Mouse (Mus musculus) kidney, embryonic 16.5 days (tissue): ENCODE measurements at regions not wholly inside any gene's neighbourhood (a gene's known extent, or its start where the extent isn't known, plus 50 kb on each side); places are given as distances from the start of the nearest gene placed in this dataset.

Experiments used
- ATAC-seq: fragments of 200-750 bp; cut with Nextera tagmentation; 2 replicates; pipeline ENCODE4 v1.8.0; 2017; ENCODE audit warnings: moderate TSS enrichment; ENCODE audit not compliant: low FRiP score, low TSS enrichment
- H3K27ac ChIP-seq: fragments of 300-500 bp; sonication (generic); 2 replicates; pipeline ENCODE4 v1.5.1; 2014; ENCODE audit warnings: low read length
- H3K27me3 ChIP-seq: fragments of 300-500 bp; sonication (generic); 2 replicates; pipeline ENCODE4 v1.6.1; 2014; ENCODE audit warnings: low read length, control low read depth, mixed read lengths; ENCODE audit not compliant: insufficient read depth
- H3K36me3 ChIP-seq: fragments of 300-500 bp; sonication (generic); 2 replicates; pipeline ENCODE4 v1.6.1; 2014; ENCODE audit warnings: low read length, control low read depth, mixed read lengths; ENCODE audit not compliant: insufficient read depth
- H3K4me1 ChIP-seq: fragments of 300-500 bp; sonication (generic); 2 replicates; pipeline ENCODE4 v1.6.1; 2014; ENCODE audit warnings: low read length, control low read depth, mixed read lengths; ENCODE audit not compliant: insufficient read depth
- H3K4me2 ChIP-seq: fragments of 300-500 bp; sonication (generic); replicated peaks from 2 replicates; pipeline ENCODE4 v1.6.1; 2014; ENCODE audit warnings: low read depth, low read length
- H3K4me3 ChIP-seq: fragments of 300-500 bp; sonication (generic); 2 replicates; pipeline ENCODE4 v1.5.1; 2014; ENCODE audit warnings: mild to moderate bottlenecking, low read length
- H3K9ac ChIP-seq: fragments of 300-500 bp; sonication (generic); replicated peaks from 2 replicates; pipeline ENCODE4 v1.6.1; 2014; ENCODE audit warnings: low read length
- H3K9me3 ChIP-seq: fragments of 300-500 bp; sonication (generic); 2 replicates; pipeline ENCODE4 v1.6.1; 2016; ENCODE audit warnings: low read length, control low read depth
- WGBS: fragments of 180-500 bp; shearing (Covaris S2); extraction: QIAGEN DNeasy Blood & Tissue Kit; methylation state at CpG from one replicate; pipeline ENCODE4 v1.1.7; 2014; 5-methylcytosine and 5-hydroxymethylcytosine counted together

GRCm38 (mm10) chr12:9874823-9875222 lies 304.9 kb downstream of the Osr1 start:
- WGBS = 87% methylated on average over 2 of the region's 2 CpGs
- no peaks in the 10 kb centered on the region for H3K9me3 ChIP-seq
- no peaks in the 10 kb centered on the region for H3K27me3 ChIP-seq
- H3K4me1 ChIP-seq = no peaks in the 10 kb centered on the region
- no peak overlapping the region for H3K27ac ChIP-seq
- ATAC-seq = no peak
- H3K4me3 ChIP-seq = no peak overlapping the region
- H3K9ac ChIP-seq = no peak overlapping the region
- no peak overlapping the region for H3K4me2 ChIP-seq
- no peaks in the 10 kb centered on the region for H3K36me3 ChIP-seq

- ATAC-seq = no peak
- no peak overlapping the region for H3K4me3 ChIP-seq
- no peaks in the 10 kb centered on the region for H3K36me3 ChIP-seq
- H3K9ac ChIP-seq = no peak overlapping the region
- no peaks in the 10 kb centered on the region for H3K9me3 ChIP-seq
- 78% methylated on average over 2 of the region's 2 CpGs for WGBS
- no peak overlapping the region for H3K4me2 ChIP-seq
- H3K27me3 ChIP-seq = no peaks in the 10 kb centered on the region
- no peaks in the 10 kb centered on the region for H3K4me1 ChIP-seq
- H3K27ac ChIP-seq = no peak overlapping the region
These were observed 312.2 kb downstream of the Osr1 start for GRCm38 (mm10) chr12:9881953-9882623.

- Histone ChIP-seq H3K27me3 (no peaks in the 10 kb centered on the region), H3K4me2 (no peak overlapping the region), H3K36me3 (no peaks in the 10 kb centered on the region), H3K4me1 (no peaks in the 10 kb centered on the region), H3K9me3 (no peaks in the 10 kb centered on the region), H3K9ac (no peak overlapping the region), H3K27ac (no peak overlapping the region), H3K4me3 (no peak overlapping the region)
- WGBS = 68% methylated on average over 1 of the region's 1 CpGs
- no peak for ATAC-seq
These were observed 313.3 kb downstream of the Osr1 start for GRCm38 (mm10) chr12:9883037-9883730.

- H3K27me3 ChIP-seq = no peaks in the 10 kb centered on the region
- H3K4me2 ChIP-seq = no peak overlapping the region
- no peaks in the 10 kb centered on the region for H3K36me3 ChIP-seq
- ATAC-seq = no peak
- H3K4me1 ChIP-seq = no peaks in the 10 kb centered on the region
- no peaks in the 10 kb centered on the region for H3K9me3 ChIP-seq
- no peak overlapping the region for H3K4me3 ChIP-seq
- 77% methylated on average over 2 of the region's 2 CpGs for WGBS
- no peak overlapping the region for H3K9ac ChIP-seq
- H3K27ac ChIP-seq = no peak overlapping the region
These were observed 324.6 kb downstream of the Osr1 start for GRCm38 (mm10) chr12:9894521-9894920.

- no peaks in the 10 kb centered on the region for H3K9me3 ChIP-seq
- no peak overlapping the region for H3K27ac ChIP-seq
- H3K36me3 ChIP-seq = no peaks in the 10 kb centered on the region
- no peak overlapping the region for H3K9ac ChIP-seq
- no peak; the same call in 1 of the 2 replicates for ATAC-seq
- H3K4me2 ChIP-seq = no peak overlapping the region
- no peaks in the 10 kb centered on the region for H3K4me1 ChIP-seq
- no peak overlapping the region for H3K4me3 ChIP-seq
- no peaks in the 10 kb centered on the region for H3K27me3 ChIP-seq
- WGBS = 71% methylated on average over 6 of the region's 6 CpGs
These were observed 328.1 kb downstream of the Osr1 start for GRCm38 (mm10) chr12:9897980-9898379.

GRCm38 (mm10) chr12:9898420-9898819 lies 328.5 kb downstream of the Osr1 start:
- Histone ChIP-seq H3K9ac (no peak overlapping the region), H3K27me3 (no peaks in the 10 kb centered on the region), H3K27ac (no peak overlapping the region), H3K4me3 (no peak overlapping the region), H3K4me1 (no peaks in the 10 kb centered on the region), H3K36me3 (no peaks in the 10 kb centered on the region), H3K4me2 (no peak overlapping the region), H3K9me3 (no peaks in the 10 kb centered on the region)
- peak; percentile 96 for ATAC-seq
- WGBS = 36% methylated on average over 3 of the region's 3 CpGs

- Histone ChIP-seq H3K9me3 (no peaks in the 10 kb centered on the region), H3K4me3 (no peak overlapping the region), H3K4me1 (no peaks in the 10 kb centered on the region), H3K27ac (no peak overlapping the region), H3K36me3 (no peaks in the 10 kb centered on the region), H3K27me3 (no peaks in the 10 kb centered on the region), H3K9ac (no peak overlapping the region), H3K4me2 (no peak overlapping the region)
- 31% methylated on average over 2 of the region's 2 CpGs for WGBS
- ATAC-seq = peak; percentile 23; the same call in 1 of the 2 replicates
These were observed 332.0 kb downstream of the Osr1 start for GRCm38 (mm10) chr12:9901948-9902347.

- no peak overlapping the region for H3K9ac ChIP-seq
- no peak overlapping the region for H3K4me3 ChIP-seq
- no peaks in the 10 kb centered on the region for H3K27me3 ChIP-seq
- H3K9me3 ChIP-seq = no peaks in the 10 kb centered on the region
- no peak for ATAC-seq
- H3K36me3 ChIP-seq = no peaks in the 10 kb centered on the region
- no peaks in the 10 kb centered on the region for H3K4me1 ChIP-seq
- WGBS = 75% methylated on average over 2 of the region's 2 CpGs
- H3K4me2 ChIP-seq = no peak overlapping the region
- H3K27ac ChIP-seq = no peak overlapping the region
These were observed 333.9 kb downstream of the Osr1 start for GRCm38 (mm10) chr12:9903702-9904231.

- no peak overlapping the region for H3K4me3 ChIP-seq
- H3K36me3 ChIP-seq = no peaks in the 10 kb centered on the region
- no peaks in the 10 kb centered on the region for H3K27me3 ChIP-seq
- no peak overlapping the region for H3K9ac ChIP-seq
- H3K4me1 ChIP-seq = no peaks in the 10 kb centered on the region
- H3K4me2 ChIP-seq = no peak overlapping the region
- H3K9me3 ChIP-seq = 0 out of 2 replicates have a peak, but pooled peaks cover 3% of the 10 kb centered on the region
- no peak overlapping the region for H3K27ac ChIP-seq
- ATAC-seq = no peak
These were observed 342.4 kb downstream of the Osr1 start for GRCm38 (mm10) chr12:9912333-9912732.

GRCm38 (mm10) chr12:9915726-9916140 lies 345.8 kb downstream of the Osr1 start:
- no peaks in the 10 kb centered on the region for H3K27me3 ChIP-seq
- H3K4me3 ChIP-seq = no peak overlapping the region
- H3K36me3 ChIP-seq = no peaks in the 10 kb centered on the region
- 57% methylated on average over 7 of the region's 7 CpGs for WGBS
- H3K9me3 ChIP-seq = 0 out of 2 replicates have a peak, but pooled peaks cover 3% of the 10 kb centered on the region
- no peak overlapping the region for H3K4me2 ChIP-seq
- H3K4me1 ChIP-seq = no peaks in the 10 kb centered on the region
- no peak for ATAC-seq
- no peak overlapping the region for H3K9ac ChIP-seq
- no peak overlapping the region for H3K27ac ChIP-seq
